In genomic region chrX:74085601-74086038, GRCm38 (mm10) we compare ENCODE assay signal across 7 mouse cellular contexts. TPM values are rescaled to one million over a fixed set of nuclear protein-coding genes. Genes with fewer than 3 reads are reported as not detected.
DNase-seq lines count a peak whose midpoint lies in the region; ATAC-seq lines count a peak whose summit lies in the region.

No protein-coding gene starts in this region.

- H3K27me3 ChIP-seq in intestine, embryonic 15.5 days (replicated peaks) = no peaks in the 10 kb centered on the region
- peaks cover 13% of the 10 kb centered on the region for H3K27me3 ChIP-seq in midbrain, embryonic 10.5 days (ENCODE audit: low read depth, poor library complexity, severe bottlenecking)

- H3K27ac ChIP-seq in intestine, embryonic 15.5 days = peak overlapping the region; percentile 89
- H3K27ac ChIP-seq in midbrain, embryonic 10.5 days (replicated peaks) = peak overlapping the region; percentile 98

- peak; percentile 100 for ATAC-seq in intestine, embryonic 15.5 days

- peak overlapping the region; percentile 48 for H3K4me2 ChIP-seq in intestine, embryonic 15.5 days (replicated peaks)

- peak; percentile 98 for DNase-seq in adrenal gland, adult 2 months
- DNase-seq in embryo, embryonic 11.5 days (ENCODE audit: low read depth, low spot score) = peak; percentile 89
- peak; percentile 94 to 97 for DNase-seq in gastrocnemius, postnatal 36 days
- peak; percentile 97 to 99 for DNase-seq in left cerebral cortex, postnatal 25 days (ENCODE audit: low spot score in 2 of 2)
- peak; percentile 95 for DNase-seq in midbrain, embryonic 10.5 days (ENCODE audit: low spot score)
- peak; percentile 93 for DNase-seq in right cerebral cortex, postnatal 4 days

- WGBS in intestine, embryonic 15.5 days = 11% methylated on average over 23 of the region's 27 CpGs
- 11% methylated on average over 27 of the region's 27 CpGs for whole genome bisulfite sequencing in midbrain, embryonic 10.5 days

- H3K4me3 ChIP-seq in intestine, embryonic 15.5 days (replicated peaks) = peak overlapping the region; percentile 57
- peak overlapping the region; percentile 71 for H3K4me3 ChIP-seq in midbrain, embryonic 10.5 days

- H3K4me1 ChIP-seq in intestine, embryonic 15.5 days (replicated peaks) = no peaks in the 10 kb centered on the region
- H3K4me1 ChIP-seq in midbrain, embryonic 10.5 days = peaks cover 17% of the 10 kb centered on the region

- H3K36me3 ChIP-seq in intestine, embryonic 15.5 days = no peaks in the 10 kb centered on the region
- H3K36me3 ChIP-seq in midbrain, embryonic 10.5 days = no peaks in the 10 kb centered on the region

- no peaks in the 10 kb centered on the region for H3K9me3 ChIP-seq in intestine, embryonic 15.5 days
- H3K9me3 ChIP-seq in midbrain, embryonic 10.5 days (replicated peaks) = no peaks in the 10 kb centered on the region; the same call in 1 of the 2 replicates

- intact Hi-C loops in gastrocnemius, postnatal 36 days (cut with DNase I) = no loop called here
- intact Hi-C loops in left cerebral cortex, postnatal 25 days (cut with DNase I) = loop anchor here (1.0 to 10.0 kb wide), 2 partner anchors 118 to 159 kb away; partner anchors contain the start of gene Flna

- peak overlapping the region; percentile 67 for H3K9ac ChIP-seq in intestine, embryonic 15.5 days

RNA-seq across cellular contexts. Expression of gene Opn1mw, which starts 41.6 kb away (rescaled TPM):
- total RNA-seq in adrenal gland, adult 2 months (2021) = not detected
- polyA plus RNA-seq in adrenal gland, adult 2 months (2012; rRNA removed) = not detected in 2 replicates
- not detected for total RNA-seq in gastrocnemius, postnatal 36 days (2021)
- polyA plus RNA-seq in intestine, embryonic 15.5 days (2015; fragmentation: Nextera tagmentation; extraction: Ambion mirVana) = not detected in 2 replicates
- under 1 TPM; 0.50 to 0.62 TPM for total RNA-seq in left cerebral cortex, postnatal 25 days (2021)
- not detected in 2 replicates for polyA plus RNA-seq in midbrain, embryonic 10.5 days (2016; fragmentation: Nextera tagmentation; extraction: Ambion mirVana)

RNA-seq across cellular contexts. Expression of gene Mecp2, which starts 49.5 kb away (rescaled TPM):
- 10 to 100 TPM; 31.3 to 34.8 TPM for total RNA-seq in adrenal gland, adult 2 months (2021)
- polyA plus RNA-seq in adrenal gland, adult 2 months (2012; rRNA removed) = 3.7 and 4.7 TPM in 2 replicates
- total RNA-seq in gastrocnemius, postnatal 36 days (2021) = 10 to 100 TPM; 21.6 to 27.7 TPM
- polyA plus RNA-seq in intestine, embryonic 15.5 days (2015; fragmentation: Nextera tagmentation; extraction: Ambion mirVana) = 10.7 and 10.9 TPM in 2 replicates
- total RNA-seq in left cerebral cortex, postnatal 25 days (2021) = 10 to 100 TPM; 80.2 to 84.3 TPM
- 15.7 and 16.0 TPM in 2 replicates for polyA plus RNA-seq in midbrain, embryonic 10.5 days (2016; fragmentation: Nextera tagmentation; extraction: Ambion mirVana)

Comparison
In these comparisons a context has a peak if more than half of its experiments do, and no peak if none do; other contexts are left out.
1. Peak in every context shown above with its lines: DNase-seq, ATAC-seq, H3K4me3 ChIP-seq and H3K27ac ChIP-seq.